Mouse (Mus musculus) spleen, adult 12 weeks (tissue): Measurements from ENCODE around the gene Rsph10b.

Experiments used
- DNase-seq: peaks from one replicate; pipeline ENCODE4 v3.0.0; 2022; ENCODE audit warnings: low spot score

The Rsph10b gene

GRCm38 (mm10) chr5:143936156-143936555 is 3.3 kb downstream of the Rsph10b start:
- DNase-seq, result no peak

- DNase-seq, result no peak
Observed at GRCm38 (mm10) chr5:143941588-143941987, 8.8 kb downstream of the Rsph10b start.

GRCm38 (mm10) chr5:143943231-143944125 is 10.6 kb downstream of the Rsph10b start:
- DNase-seq, result no peak

- DNase-seq, result no peak
Observed at GRCm38 (mm10) chr5:143948361-143948760, 15.5 kb downstream of the Rsph10b start.

GRCm38 (mm10) chr5:143950016-143950415 is 17.2 kb downstream of the Rsph10b start:
- DNase-seq, result no peak

GRCm38 (mm10) chr5:143957101-143957500 is 24.3 kb downstream of the Rsph10b start:
- DNase-seq, result no peak

GRCm38 (mm10) chr5:143959551-143959950 is 26.7 kb downstream of the Rsph10b start:
- DNase-seq, result no peak

- no peak for DNase-seq
Observed at GRCm38 (mm10) chr5:143961176-143961575, 28.3 kb downstream of the Rsph10b start.

GRCm38 (mm10) chr5:143965586-143966345 is 32.9 kb downstream of the Rsph10b start:
- DNase-seq, result no peak

- DNase-seq, result no peak
Observed at GRCm38 (mm10) chr5:143966671-143967070, 33.8 kb downstream of the Rsph10b start.

- DNase-seq, result no peak
Observed at GRCm38 (mm10) chr5:143972628-143973027, 39.8 kb downstream of the Rsph10b start.

GRCm38 (mm10) chr5:143974931-143975630 is 42.2 kb downstream of the Rsph10b start:
- DNase-seq, result peak; percentile 73

GRCm38 (mm10) chr5:143975631-143975933 is 42.7 kb downstream of the Rsph10b start:
- DNase-seq, result no peak

- DNase-seq, result peak; percentile 17
Observed at GRCm38 (mm10) chr5:143976232-143976631, 43.4 kb downstream of the Rsph10b start.

GRCm38 (mm10) chr5:143976726-143977431 is 44.0 kb downstream of the Rsph10b start:
- peak; percentile 51 for DNase-seq

- no peak for DNase-seq
Observed at GRCm38 (mm10) chr5:143980858-143981257, 48.0 kb downstream of the Rsph10b start.

- DNase-seq, result no peak
Observed at GRCm38 (mm10) chr5:143982361-143982760, 49.5 kb downstream of the Rsph10b start.

- DNase-seq, result no peak
Observed at GRCm38 (mm10) chr5:143985381-143985780, 52.5 kb downstream of the Rsph10b start.

- DNase-seq, result no peak
Observed at GRCm38 (mm10) chr5:143987596-143987995, 54.8 kb downstream of the Rsph10b start.

GRCm38 (mm10) chr5:143989046-143989445 is 56.2 kb downstream of the Rsph10b start:
- no peak for DNase-seq

GRCm38 (mm10) chr5:143990086-143990485 is 57.3 kb downstream of the Rsph10b start:
- DNase-seq, result no peak

GRCm38 (mm10) chr5:143992661-143993060 is 59.8 kb downstream of the Rsph10b start:
- DNase-seq, result no peak
